Mouse (Mus musculus): ENCODE data around the gene Tmem259. TPM values are rescaled to one million over a fixed set of nuclear protein-coding genes. Genes with fewer than 3 reads are reported as not detected.

Tmem259 gene
- polyA plus RNA-seq (2012; rRNA removed): 200 and 218 TPM in 2 replicates

DNA sequence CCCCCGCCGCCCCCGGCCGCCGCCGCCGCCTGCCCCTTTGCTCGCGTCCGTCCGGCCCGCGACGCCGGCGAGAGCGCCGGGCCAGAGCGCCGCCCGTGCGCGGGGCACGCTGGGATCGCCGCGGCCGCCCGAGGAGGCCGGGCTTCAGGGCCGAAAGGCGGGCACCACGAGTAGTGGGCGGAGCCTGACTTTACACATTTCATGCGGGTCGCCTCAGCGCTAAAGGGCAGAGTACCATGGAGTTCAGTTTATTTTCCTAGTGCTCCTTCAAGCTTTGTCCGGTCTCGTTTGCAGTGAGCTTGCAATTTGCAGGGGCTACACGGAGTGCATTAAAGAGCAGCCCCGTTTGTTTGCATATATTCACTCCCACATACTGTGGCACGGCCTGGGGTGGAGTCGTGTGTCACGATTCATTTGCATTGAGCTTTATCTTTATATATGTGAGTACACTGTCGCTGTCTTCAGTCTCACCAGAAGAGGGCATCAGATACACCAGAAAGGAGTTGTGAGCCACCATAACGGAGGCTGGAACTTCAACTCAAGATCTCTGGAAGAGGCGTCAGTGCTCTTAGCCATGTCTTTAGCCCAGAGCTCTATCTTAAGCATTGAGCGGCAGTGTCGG is at the start of gene Tmem259:
Gene Tmem259, minus strand, starts transcription at position 136 of the 622 bp plus-strand sequence.

DNA sequence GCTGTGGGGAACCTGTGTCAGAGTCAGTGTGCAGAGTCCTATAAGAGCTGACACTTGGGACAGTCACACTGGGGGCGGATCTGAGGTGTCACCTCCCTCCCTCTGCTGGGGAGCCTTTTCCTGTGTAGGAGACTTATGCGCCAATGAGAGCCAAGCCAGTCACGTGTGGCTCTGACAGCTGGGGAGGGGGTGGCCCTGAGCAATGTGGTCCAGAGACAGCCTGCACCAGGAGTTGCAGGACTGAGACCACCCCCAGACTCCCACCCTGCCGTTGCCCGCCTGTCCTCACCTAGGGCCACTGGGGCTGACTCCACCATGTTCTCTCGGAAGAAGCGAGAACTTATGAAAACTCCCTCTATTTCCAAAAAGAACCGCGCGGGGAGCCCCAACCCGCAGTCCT is 32.4 kb upstream of the Tmem259 start, which contains the start of gene Arhgap45:
Gene Arhgap45, plus strand, starts transcription at position 143 of the 400 bp plus-strand sequence.

DNA sequence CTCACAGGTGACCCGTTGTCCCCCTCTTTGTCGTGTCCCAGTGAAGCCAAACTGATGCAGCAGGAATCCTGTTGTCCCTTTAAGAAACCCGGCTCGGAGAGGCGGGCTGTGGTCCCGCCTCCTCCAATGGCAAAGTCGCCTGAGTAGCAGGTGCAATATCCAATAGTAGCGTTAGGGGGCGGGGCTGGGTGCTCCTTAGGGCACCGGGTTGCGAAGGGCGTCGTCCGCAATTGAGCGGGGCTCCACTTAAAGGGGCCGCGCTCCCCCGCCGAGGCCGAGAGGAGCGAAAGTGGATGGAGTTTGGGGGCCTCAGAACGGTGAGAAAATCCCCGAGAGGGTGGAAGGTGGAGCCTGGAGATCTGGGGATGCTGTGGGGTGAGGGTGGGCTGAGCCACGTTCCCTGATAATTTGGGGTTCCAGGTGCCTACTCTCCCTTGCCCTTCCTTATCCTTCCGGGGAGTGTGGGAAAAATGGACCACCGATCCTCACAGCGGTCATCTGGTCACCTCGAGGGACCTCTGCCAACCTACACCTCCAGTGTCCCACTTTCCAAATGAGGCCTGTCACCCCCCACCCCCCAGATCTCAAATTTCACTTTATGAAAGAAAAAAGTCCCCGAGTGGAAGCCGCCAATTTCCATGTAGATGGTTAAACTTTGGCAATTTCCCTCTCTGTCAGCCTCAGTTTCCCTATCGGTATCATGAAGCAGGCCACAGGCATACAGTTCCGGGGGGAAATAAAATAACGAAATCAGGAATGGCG is 12.3 kb upstream of the Tmem259 start, which contains the start of gene Abca7:
Gene Abca7, plus strand, starts transcription at position 223 of the 762 bp plus-strand sequence.

DNA sequence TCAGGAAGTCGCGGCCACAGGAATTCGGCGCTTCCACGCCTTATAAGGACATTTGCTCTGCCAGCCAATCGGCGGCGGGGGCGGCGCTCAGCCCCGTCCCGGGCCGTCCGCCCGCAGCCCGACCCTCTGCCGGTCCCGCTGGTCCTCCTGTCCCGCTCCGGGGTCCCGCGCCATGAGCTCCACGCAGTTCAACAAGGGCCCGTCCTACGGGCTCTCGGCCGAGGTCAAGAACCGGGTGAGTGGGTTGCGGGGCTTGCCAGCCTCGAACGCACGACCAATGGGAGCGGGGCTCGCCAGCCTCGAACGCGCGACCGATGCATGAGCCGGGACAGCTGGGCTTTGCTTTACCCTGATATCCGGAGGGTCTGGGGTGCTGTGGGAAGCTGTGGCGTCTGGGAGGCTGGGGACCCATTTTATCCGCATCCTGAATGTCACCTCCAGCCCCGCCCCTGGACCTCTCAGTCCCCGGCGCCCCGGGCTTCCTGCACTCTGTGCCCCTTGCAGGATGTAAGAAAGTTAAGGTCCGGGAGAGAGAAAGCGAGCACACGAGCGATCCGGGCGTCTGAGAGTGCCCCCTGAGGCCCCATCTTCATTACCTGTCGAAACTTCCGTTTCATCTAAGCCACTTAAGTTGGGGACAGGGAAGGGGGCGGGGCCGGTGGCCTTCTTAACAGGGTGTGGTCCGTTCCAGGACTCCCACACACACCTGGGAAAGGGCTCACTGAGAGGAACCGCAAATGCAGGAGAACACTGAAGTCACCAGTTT is 4.6 kb upstream of the Tmem259 start, which contains the start of gene Cnn2:
Gene Cnn2, plus strand, starts transcription at position 79 of the 766 bp plus-strand sequence.

DNA sequence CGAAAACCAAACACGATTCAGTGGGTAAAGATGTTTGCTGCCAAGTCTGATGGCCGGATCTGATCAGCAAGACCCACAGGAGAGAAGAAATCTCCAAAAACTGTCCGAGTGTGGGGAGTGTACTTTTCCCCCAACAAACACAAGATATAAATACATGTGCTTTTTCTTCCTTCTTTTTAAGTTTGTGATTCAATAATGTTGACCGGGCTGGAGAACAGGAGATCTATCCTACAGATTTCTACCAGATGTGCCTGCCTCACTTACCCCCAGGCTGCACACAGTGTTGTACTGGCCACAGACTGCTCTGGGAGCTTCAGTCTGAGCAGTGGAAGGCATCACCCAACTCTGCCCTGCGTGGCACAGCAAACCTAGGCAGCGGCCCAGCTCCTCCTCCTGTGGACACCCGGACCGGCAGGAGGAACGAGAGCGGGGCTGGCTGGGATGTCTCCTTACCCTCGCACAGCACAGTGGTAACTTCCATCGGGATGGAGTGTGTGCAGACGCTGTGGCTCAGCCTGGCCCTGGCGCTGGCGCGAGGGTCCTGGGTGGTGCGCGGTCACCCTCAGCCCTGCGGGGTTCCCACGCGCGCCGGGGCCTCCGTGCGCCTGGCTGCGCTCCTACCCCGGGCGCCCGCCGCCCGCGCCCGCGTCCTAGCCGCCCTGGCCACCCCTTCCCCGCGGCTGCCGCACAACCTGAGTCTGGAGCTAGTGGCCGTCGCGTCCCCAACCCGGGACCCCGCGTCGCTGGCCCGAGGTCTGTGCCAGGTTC is 13.5 kb downstream of the Tmem259 start, which contains the start of gene Grin3b:
Gene Grin3b, plus strand, starts transcription at position 301 of the 768 bp plus-strand sequence.

DNA sequence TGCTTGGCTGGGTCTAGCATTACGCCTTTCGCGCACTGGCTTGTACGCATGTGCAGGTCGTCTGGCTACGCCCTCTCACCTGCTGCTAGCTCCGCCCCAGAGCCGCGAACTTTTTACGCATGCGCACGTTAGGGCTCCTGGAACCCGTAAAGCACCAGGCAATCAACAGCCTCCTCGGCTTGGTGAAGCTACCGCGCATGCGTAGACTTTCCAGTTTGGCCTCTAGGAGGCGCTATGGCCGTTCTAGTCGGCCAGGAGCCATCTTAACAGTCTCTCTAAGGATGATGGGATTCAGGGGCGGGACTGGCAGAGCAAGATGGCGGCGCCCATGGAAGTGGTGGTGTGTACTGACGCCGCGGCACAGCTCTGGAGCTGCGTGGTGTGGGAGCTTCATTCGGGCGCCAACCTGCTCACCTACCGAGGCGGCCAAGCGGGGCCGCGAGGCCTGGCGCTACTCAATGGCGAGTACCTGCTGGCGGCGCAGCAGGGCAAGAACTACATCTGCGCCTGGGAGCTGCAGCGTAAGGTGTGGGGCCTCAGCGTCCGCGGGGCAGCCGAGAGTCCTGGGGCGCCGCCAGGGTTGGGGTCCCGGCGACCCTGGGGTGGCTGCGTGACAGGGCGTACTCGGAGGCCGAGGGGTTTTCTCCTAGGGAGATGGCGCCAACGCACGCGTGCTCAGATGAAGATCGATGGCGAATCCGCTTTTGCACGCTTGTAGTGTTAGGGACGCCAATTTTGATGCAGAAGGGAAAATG is 24.1 kb downstream of the Tmem259 start, which contains the start of gene Wdr18:
Gene Wdr18, plus strand, starts transcription at position 306 of the 755 bp plus-strand sequence.

DNA sequence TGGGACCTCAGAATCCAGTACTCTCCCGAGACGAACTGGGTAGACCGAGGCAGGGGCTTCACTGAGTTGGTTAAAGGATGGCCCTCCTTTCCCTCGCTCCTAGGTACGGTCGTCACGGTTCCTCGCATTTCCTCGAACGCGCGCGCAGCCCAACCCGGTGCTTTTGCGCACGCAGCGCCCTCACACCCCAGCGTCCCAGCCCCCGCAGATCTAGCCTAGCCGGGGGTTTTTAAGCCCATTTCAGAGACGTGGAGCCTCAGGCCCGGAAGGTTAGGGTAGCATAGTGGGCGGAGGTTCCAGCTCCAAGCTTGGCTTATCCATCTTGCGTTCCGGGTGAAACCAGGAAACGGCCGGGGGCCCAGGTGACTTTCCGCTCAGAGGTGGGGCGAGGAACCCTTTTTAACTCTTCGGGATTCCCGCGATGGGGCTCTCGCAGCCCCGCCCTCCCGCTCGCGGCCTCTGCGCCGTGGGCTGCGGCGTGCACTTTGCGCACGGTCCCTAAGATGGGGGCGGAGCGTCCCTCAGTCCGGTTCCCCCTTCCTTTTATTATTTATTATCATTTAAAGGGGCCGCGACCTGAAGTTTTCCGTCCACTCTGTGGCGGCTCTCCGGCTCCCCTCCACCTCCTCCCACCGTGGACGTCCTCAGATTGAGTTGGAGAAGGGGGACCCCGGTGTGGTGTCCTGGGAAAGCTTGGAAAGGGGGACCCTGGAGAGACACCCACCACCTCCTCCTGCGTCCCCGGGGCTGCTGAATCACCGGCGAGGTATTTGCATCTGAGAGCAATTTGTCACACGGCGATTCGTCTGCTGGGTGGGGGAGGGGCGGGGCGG is 57.4 kb downstream of the Tmem259 start, which contains the start of gene Arid3a:
Gene Arid3a, plus strand, starts transcription at position 553 of the 833 bp plus-strand sequence.

Other genes starting within 250 kb of the Tmem259 start
- 53.8 and 57.3 TPM in 2 replicates for gene Polrmt, start 237.7 kb downstream of the Tmem259 start, polyA plus RNA-seq (2012; rRNA removed)
- 1.0 and 1.1 TPM in 2 replicates for gene Fgf22, start 229.3 kb downstream of the Tmem259 start, polyA plus RNA-seq (2012; rRNA removed)
- 118 and 136 TPM in 2 replicates for gene Rnf126, start 217.4 kb downstream of the Tmem259 start, polyA plus RNA-seq (2012; rRNA removed)
- 3.5 and 4.5 TPM in 2 replicates for gene Fstl3, start 207.1 kb downstream of the Tmem259 start, polyA plus RNA-seq (2012; rRNA removed)
- gene Prss57, start 193.4 kb downstream of the Tmem259 start, polyA plus RNA-seq (2012; rRNA removed): 0.26 and 0.39 TPM in 2 replicates
- gene Palm, start 190.8 kb downstream of the Tmem259 start, polyA plus RNA-seq (2012; rRNA removed): 177 and 219 TPM in 2 replicates
- 0.54 and 0.57 TPM in 2 replicates for gene Misp, start 163.3 kb downstream of the Tmem259 start, polyA plus RNA-seq (2012; rRNA removed)
- gene Ptbp1, start 129.9 kb downstream of the Tmem259 start, polyA plus RNA-seq (2012; rRNA removed): 82.1 and 86.6 TPM in 2 replicates
- 15.8 and 16.7 TPM in 2 replicates for gene Prtn3, start 109.9 kb downstream of the Tmem259 start, polyA plus RNA-seq (2012; rRNA removed)
- 680 and 811 TPM in 2 replicates for gene Plppr3, start 109.7 kb downstream of the Tmem259 start, polyA plus RNA-seq (2012; rRNA removed)
- gene Elane, start 98.1 kb downstream of the Tmem259 start, polyA plus RNA-seq (2012; rRNA removed): not detected in 2 replicates
- 0.34 and 0.37 TPM in 2 replicates for gene Cfd, start 93.5 kb downstream of the Tmem259 start, polyA plus RNA-seq (2012; rRNA removed)
- 53.6 and 60.9 TPM in 2 replicates for gene Med16, start 75.4 kb downstream of the Tmem259 start, polyA plus RNA-seq (2012; rRNA removed)
- not detected in 2 replicates for gene Gm26602, start 73.5 kb downstream of the Tmem259 start, polyA plus RNA-seq (2012; rRNA removed)
- 6.1 and 6.5 TPM in 2 replicates for gene Kiss1r, start 67.4 kb downstream of the Tmem259 start, polyA plus RNA-seq (2012; rRNA removed)
- 172 and 208 TPM in 2 replicates for gene R3hdm4, start 63.1 kb downstream of the Tmem259 start, polyA plus RNA-seq (2012; rRNA removed)
- gene Arid3a, start 57.3 kb downstream of the Tmem259 start, polyA plus RNA-seq (2012; rRNA removed): 4.2 TPM in 2 replicates
- gene Wdr18, start 24.2 kb downstream of the Tmem259 start, polyA plus RNA-seq (2012; rRNA removed): 67.9 and 76.6 TPM in 2 replicates
- gene Grin3b, start 13.6 kb downstream of the Tmem259 start, polyA plus RNA-seq (2012; rRNA removed): 0.40 and 0.45 TPM in 2 replicates
- gene Cnn2, start 4.3 kb upstream of the Tmem259 start, polyA plus RNA-seq (2012; rRNA removed): 18.9 and 19.8 TPM in 2 replicates
- gene Abca7, start 12.2 kb upstream of the Tmem259 start, polyA plus RNA-seq (2012; rRNA removed): 7.1 and 7.5 TPM in 2 replicates
- gene Arhgap45, start 32.3 kb upstream of the Tmem259 start, polyA plus RNA-seq (2012; rRNA removed): 2.2 and 2.4 TPM in 2 replicates
- gene Polr2e, start 55.5 kb upstream of the Tmem259 start, polyA plus RNA-seq (2012; rRNA removed): 242 and 245 TPM in 2 replicates
- gene Gpx4, start 62.8 kb upstream of the Tmem259 start, polyA plus RNA-seq (2012; rRNA removed): 421 and 492 TPM in 2 replicates
- gene Sbno2, start 121.2 kb upstream of the Tmem259 start, polyA plus RNA-seq (2012; rRNA removed): 23.6 and 27.5 TPM in 2 replicates
- gene Stk11, start 131.5 kb upstream of the Tmem259 start, polyA plus RNA-seq (2012; rRNA removed): 83.3 and 90.0 TPM in 2 replicates
- gene Atp5d, start 154.3 kb upstream of the Tmem259 start, polyA plus RNA-seq (2012; rRNA removed): 451 and 454 TPM in 2 replicates
- gene Cbarp, start 156.5 kb upstream of the Tmem259 start, polyA plus RNA-seq (2012; rRNA removed): 161 and 178 TPM in 2 replicates
- 71.4 and 90.3 TPM in 2 replicates for gene Midn, start 163.9 kb upstream of the Tmem259 start, polyA plus RNA-seq (2012; rRNA removed)
- gene Cirbp, start 181.7 kb upstream of the Tmem259 start, polyA plus RNA-seq (2012; rRNA removed): 393 and 405 TPM in 2 replicates
- gene 1600002K03Rik, start 188.6 kb upstream of the Tmem259 start, polyA plus RNA-seq (2012; rRNA removed): 14.0 and 17.9 TPM in 2 replicates
- gene Efna2, start 195.2 kb upstream of the Tmem259 start, polyA plus RNA-seq (2012; rRNA removed): 39.2 and 42.5 TPM in 2 replicates
- gene Mum1, start 242.1 kb upstream of the Tmem259 start, polyA plus RNA-seq (2012; rRNA removed): 51.1 and 52.1 TPM in 2 replicates